Mouse (Mus musculus) left cerebral cortex, adult 2 months (tissue): ENCODE results near the gene Hoxa6. TPM values are rescaled to one million over a fixed set of nuclear protein-coding genes. Genes with fewer than 3 reads are reported as not detected.

Experiments
- DNase-seq, 2 experiments: peaks; one replicate each; pipeline ENCODE4 v3.0.0; 2021 to 2022; ENCODE audit warnings: low spot score in 2 of 2, mixed read lengths in 1 of 2; ENCODE audit errors: extremely low spot score in 1 of 2
- H3K27ac ChIP-seq: fragments of 200-600 bp; 2 replicates; pipeline ENCODE4 v1.8.1; 2022
- H3K4me3 ChIP-seq: fragments of 200-600 bp; 2 replicates; pipeline ENCODE4 v1.8.1; 2022
- CTCF ChIP-seq: fragments of 200-600 bp; IDR thresholded peaks from 2 replicates; pipeline ENCODE4 v1.8.1; 2022; ENCODE audit warnings: antibody characterized with exemption, mild to moderate bottlenecking, moderate library complexity
- intact Hi-C: fragments of 180-260 bp; cut with DNase I; formaldehyde crosslinking; loops from one replicate; pipeline ENCODE4 v1.15.1; 2025
- total RNA-seq, 2 experiments: library from RNA; stranded (reverse); gene quantifications; 2 replicates each; pipeline ENCODE4 v1.2.3; 2021

Hoxa6 gene
- total RNA-seq, 2 experiments from 2014 or later, result not detected

DNA sequence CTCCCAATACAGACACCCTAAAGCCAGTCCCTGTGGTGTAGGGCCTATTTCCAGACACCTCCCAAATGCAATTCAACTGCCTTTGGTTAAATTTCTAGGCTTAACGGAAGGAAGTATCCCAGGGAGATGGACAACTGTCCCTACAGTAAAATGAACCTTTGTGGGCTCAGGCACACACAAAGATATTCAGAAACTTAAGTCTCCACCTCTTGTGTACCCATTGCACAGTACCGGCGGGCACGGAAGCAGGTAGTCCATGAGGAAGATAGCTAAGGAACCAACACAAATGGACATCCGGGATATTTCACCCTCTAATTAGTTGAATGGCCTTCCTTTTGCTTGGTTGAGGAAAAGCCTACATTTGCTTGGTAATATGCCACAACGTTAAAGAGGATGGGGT lies 32.1 kb downstream of the Hoxa6 start:
- Histone ChIP-seq H3K27ac (no peak overlapping the region), H3K4me3 (no peak overlapping the region)
- intact Hi-C loops, result no loop called here
- TF ChIP-seq CTCF, result no peak
- DNase-seq, result no peak

DNA sequence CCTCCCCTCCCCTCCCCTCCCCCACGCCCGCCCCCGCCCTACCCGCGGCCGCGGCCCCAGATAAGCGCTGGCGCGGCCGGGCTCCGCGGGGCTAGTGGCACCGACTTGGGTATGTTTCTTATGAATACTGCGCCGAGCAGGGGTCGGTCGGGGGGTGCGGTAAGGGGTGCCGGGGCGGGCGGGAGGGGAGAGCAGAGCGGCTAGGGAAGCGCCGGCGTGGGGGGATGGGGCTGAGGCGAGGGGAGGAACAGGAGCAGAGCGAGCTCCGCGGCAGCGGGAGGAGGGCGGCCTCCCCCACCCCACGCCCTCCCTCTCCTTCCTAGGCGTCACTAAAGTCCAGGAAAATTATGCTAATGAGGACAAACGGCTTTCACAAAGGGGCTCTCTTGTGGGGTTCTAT lies 32.7 kb downstream of the Hoxa6 start:
- no peak overlapping the region for H3K27ac ChIP-seq
- DNase-seq, result no peak
- intact Hi-C loops, result no loop called here
- no peak for TF ChIP-seq CTCF
- no peak overlapping the region for H3K4me3 ChIP-seq

DNA sequence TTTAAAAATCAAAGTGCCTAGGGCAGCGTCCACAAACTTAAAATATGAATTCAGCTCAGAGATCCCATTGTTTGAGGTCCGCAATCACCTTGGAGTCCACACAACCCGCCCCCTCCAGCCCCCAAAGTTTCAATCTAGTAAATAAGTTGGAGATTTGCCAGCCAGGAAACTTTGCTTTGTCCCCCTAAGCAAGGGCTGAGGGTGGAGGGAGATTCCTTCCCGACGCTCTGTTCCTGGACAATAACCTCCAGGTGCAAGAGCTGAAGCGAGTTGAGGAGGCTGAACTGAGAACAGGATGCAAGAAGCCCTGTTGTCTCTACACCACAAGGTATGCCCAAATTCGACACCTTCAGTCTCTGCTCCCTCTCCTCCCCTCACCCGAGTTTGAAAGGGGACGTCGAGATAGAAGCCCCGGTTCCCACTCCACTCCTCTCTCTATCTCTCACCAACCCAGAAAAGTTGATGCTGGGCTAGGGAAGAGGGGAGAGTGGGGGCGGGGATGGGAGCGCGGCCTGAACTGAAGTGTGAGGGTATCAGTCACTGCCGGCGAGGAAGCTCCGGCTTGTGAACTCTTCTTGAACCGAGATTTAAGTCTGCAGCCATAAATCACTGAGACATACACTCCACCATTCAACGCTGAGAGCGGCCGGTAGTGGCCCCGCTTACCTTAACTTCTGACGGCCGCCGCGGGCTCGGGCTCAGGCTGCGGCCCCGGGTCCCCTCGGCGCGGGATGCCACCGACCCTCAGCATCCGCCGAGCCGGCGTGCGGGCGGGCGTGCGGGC lies 33.4 kb downstream of the Hoxa6 start:
- Histone ChIP-seq H3K27ac (no peak overlapping the region), H3K4me3 (no peak overlapping the region)
- no peak for TF ChIP-seq CTCF
- intact Hi-C loops, result no loop called here
- no peak for DNase-seq

DNA sequence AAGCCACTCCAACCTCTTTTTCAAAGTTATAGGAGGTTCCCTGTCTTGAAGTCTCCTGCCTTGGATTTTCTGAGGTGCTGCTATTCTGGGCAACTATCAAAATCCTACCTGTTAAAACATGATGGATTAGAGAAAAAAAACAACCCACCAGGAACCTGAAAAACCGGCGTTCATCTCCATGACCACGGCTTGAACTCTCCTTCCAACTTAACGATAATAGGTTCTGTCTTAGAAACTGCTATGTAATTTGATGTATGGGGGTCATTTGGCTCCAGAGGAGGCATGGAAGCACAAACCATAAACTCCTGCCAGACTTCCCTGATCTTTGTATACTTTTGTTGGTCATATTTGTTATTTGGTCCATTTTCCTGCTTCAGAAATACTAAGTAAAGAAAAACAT lies 34.9 kb downstream of the Hoxa6 start:
- Histone ChIP-seq H3K4me3 (no peak overlapping the region), H3K27ac (no peak overlapping the region)
- no peak for DNase-seq
- intact Hi-C loops, result no loop called here
- TF ChIP-seq CTCF, result no peak

DNA sequence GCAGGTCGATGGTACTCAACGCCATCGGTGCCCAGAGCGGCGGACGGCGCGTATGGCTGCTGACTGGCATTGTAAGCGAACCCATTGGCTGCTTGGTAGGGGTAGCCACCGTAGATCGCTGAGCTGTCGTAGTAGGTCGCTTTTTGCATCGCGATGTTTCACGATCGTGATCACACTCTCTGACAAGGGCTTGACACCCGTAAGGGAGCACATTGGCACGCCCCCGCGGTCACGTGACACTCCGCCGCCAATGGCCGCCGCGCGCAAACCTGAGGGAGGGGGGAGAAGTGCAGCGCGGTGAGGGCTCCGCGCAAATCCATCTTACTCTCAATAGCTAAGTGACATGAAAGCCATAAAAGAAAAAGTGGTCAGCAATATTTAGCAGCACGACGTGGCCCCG lies 36.0 kb downstream of the Hoxa6 start:
- intact Hi-C loops, result no loop called here
- no peak for TF ChIP-seq CTCF
- H3K4me3 ChIP-seq, result no peak overlapping the region
- DNase-seq, result no peak
- no peak overlapping the region for H3K27ac ChIP-seq

DNA sequence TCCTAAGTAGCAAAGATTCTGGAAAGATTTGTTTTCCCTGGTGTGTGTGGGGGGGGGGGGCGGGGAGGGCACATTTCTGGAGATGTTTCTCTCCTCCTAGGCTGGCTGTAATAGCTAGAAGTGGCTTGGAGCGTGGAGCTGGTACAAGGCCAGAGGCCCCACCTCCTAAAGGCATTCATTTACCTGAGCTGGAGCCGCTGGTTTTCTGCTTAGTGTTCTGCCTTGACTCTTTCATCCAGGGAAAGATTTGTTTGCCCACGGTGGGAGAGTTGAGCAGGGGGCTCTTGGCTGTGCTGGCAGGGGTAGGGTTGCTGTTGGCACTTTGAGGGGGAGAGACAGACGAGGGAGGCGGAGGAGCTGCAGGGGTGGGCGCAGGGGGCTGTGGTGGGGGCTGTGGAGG lies 36.6 kb downstream of the Hoxa6 start:
- H3K27ac ChIP-seq, result no peak overlapping the region
- H3K4me3 ChIP-seq, result no peak overlapping the region
- DNase-seq, result no peak
- intact Hi-C loops, result no loop called here
- TF ChIP-seq CTCF, result no peak

DNA sequence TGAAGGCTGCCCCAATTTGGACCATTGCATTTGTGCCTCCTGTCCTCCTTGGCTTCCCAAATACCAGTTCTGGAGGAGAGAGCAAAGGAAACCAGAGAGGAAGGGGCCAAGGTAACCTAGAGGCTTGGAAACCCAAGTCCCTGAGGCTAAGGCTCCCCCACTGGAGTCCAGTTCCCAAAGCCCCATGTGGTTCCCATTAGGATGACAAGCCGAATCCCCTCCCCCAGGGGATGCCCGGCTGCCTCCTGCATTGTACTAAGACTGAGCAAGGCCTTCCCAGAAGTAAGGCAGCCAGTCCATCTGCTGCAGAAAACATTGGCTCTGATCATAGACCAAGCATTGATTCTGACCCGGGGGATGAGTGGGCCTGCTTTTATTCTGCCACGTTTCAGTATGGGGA lies 37.2 kb downstream of the Hoxa6 start:
- Histone ChIP-seq H3K27ac (no peak overlapping the region), H3K4me3 (no peak overlapping the region)
- DNase-seq, result no peak
- intact Hi-C loops, result no loop called here
- no peak for TF ChIP-seq CTCF

DNA sequence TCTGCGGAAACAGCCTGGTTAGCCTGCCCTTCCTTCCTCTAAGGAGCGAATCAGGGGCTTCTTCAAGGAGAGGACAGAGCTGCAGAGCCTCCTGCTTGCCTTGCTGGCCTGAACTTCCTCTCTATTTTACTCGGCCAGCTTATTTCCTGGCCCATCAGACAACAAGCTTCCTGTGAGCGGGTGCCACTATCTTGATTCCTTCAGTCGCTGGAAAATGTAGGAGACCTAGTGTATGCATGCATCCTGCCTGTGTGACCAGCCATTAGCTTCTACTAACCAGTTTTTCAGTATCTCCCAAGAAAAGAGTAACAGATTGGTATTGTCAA lies 37.7 kb downstream of the Hoxa6 start:
- H3K4me3 ChIP-seq, result no peak overlapping the region
- TF ChIP-seq CTCF, result no peak
- H3K27ac ChIP-seq, result no peak overlapping the region
- DNase-seq, result no peak
- intact Hi-C loops, result no loop called here

DNA sequence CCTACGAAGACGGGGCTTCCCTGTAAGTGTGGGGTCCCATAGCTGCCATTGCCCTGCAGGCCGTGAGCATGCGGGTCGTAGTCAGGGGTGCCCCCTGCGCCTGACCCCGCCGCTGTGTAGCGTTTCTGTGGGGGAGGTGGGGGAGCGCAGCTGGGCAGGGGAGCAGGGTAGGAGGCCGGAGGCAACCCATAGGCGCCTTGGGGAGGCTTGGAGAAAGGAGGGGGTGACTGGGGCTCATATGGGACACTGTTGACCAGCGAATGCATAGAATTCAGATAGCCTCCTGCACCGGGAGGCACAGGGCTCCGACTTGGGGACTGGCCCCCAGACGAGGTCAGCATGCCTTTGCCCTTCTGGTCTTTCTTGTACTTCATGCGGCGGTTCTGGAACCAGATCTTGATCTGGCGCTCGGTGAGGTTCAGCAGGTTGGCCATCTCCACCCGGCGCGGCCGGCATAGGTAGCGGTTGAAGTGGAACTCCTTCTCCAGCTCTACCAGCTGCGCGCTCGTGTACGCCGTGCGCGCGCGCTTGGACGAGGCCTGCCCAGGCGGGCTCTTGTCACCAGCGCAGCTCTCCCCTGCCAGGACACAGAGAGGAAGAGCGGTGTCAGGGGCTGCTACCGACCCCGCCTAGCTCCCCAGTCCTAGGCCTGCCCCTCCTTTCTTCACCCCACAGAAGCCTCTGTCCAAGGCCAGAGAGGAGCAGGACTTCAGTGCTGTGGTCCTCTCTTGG lies 38.2 kb downstream of the Hoxa6 start:
- intact Hi-C loops, result no loop called here
- Histone ChIP-seq H3K27ac (no peak overlapping the region), H3K4me3 (no peak overlapping the region)
- TF ChIP-seq CTCF, result no peak
- no peak for DNase-seq

DNA sequence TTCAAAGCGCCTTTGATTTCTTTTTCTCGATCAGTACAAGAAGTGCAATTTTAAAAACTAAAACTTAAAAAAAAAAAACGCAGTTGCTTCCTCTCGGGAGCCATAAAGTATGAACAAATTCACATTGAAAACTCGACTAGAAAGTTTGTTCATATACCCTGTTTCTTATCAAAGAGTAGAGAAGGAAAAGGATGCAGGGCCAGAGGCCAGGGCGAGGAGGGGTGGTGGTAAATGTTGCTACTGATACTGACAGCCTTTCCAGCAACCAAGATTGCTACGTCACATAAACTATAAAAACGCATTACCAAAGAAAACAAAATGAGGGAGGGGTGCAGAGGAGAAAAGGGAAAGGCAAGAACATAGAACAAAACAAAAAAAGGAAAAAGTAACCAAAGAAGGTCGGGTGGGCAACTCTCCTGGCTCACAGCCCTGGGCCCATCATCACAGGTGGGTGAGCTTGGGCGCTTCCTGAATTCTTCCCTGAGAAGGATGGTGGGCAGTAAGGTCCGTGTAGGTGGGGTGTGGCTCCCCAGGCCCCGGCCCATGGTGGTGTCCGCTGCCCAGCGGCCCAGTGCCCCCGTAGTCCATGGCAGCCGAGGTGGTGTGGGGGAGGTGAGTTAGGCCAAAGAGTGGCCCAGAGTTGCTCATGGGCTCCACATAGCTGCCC lies 38.9 kb downstream of the Hoxa6 start:
- no peak for DNase-seq
- no peak overlapping the region for H3K4me3 ChIP-seq
- no peak overlapping the region for H3K27ac ChIP-seq
- TF ChIP-seq CTCF, result no peak
- intact Hi-C loops, result loop anchor here (5.0 kb wide), 1 partner anchor 992 kb away; no protein-coding TSS in a partner anchor

DNA sequence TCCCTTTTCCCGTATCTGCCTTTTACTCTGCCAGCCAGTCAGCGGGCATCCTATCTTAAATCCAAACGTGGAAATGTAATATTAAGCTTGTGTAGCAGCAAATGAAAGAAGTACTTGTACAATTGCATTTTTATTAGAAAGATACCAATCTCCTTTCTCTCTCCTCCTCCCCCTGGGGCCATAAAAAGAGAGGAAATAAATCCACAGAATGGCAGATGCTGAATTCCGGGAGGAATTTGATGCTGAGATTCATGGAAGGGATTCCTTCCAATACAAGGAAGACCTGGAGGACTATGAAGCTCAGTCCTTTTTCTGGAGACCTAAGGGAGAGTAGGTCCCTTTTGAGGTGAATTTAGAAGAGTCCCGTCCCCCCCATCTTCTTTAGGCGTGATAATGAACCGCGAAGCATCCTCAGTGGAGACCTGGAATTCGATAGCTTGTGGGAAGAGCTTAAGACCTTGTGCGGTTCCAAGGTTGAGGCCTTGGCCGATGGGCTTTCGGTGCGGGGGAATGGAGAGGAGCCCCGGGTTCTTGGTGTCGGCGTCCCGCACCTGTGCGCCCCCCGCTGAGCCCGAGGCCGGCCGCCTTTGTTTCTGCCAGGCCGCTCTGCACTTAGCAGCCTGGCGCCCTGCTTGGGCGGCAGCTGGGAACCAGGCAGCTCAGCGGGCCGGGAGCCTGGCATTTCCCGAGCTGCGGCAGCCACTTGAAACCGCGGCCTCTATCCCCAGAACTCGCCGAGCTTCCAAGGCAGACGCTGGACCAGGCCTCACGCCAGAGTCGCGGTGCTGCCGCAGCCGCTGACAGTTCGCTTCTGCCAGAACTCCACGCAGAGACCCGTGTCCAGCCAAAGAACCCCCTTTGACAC lies 40.1 kb downstream of the Hoxa6 start:
- TF ChIP-seq CTCF, result no peak
- intact Hi-C loops, result loop anchor here (5.0 kb wide), 1 partner anchor 991 kb away; no protein-coding TSS in a partner anchor
- Histone ChIP-seq H3K27ac (no peak overlapping the region), H3K4me3 (no peak overlapping the region)
- no peak for DNase-seq
